Mouse (Mus musculus) lung, postnatal 0 days (tissue): ENCODE results near the gene Myo1c. TPM values are rescaled to one million over a fixed set of nuclear protein-coding genes. Genes with fewer than 3 reads are reported as not detected.

Experiments
- ATAC-seq: fragments of 200-750 bp; cut with Nextera tagmentation; 2 replicates; pipeline ENCODE4 v1.8.0; 2017; ENCODE audit warnings: moderate library complexity
- DNase-seq: peaks from one replicate; pipeline ENCODE4 v3.0.0-alpha.2; 2016; ENCODE audit warnings: low spot score
- H3K27ac ChIP-seq: fragments of 300-500 bp; sonication (generic); 2 replicates; pipeline ENCODE4 v1.5.1; 2014; ENCODE audit warnings: antibody characterized with exemption, mild to moderate bottlenecking, low read length, mixed read lengths
- H3K27me3 ChIP-seq: fragments of 300-500 bp; sonication (generic); replicated peaks from 2 replicates; pipeline ENCODE4 v1.6.1; 2014; ENCODE audit warnings: low read length, mixed read lengths; ENCODE audit not compliant: insufficient read depth
- H3K36me3 ChIP-seq: fragments of 300-500 bp; sonication (generic); 2 replicates; pipeline ENCODE4 v1.6.1; 2014; ENCODE audit warnings: low read length, mixed read lengths; ENCODE audit not compliant: insufficient read depth
- H3K4me1 ChIP-seq: fragments of 300-500 bp; sonication (generic); 2 replicates; pipeline ENCODE4 v1.6.1; 2014; ENCODE audit warnings: antibody characterized with exemption, low read depth, low read length, mixed read lengths; ENCODE audit not compliant: insufficient read depth
- H3K4me2 ChIP-seq: fragments of 300-500 bp; sonication (generic); replicated peaks from 2 replicates; pipeline ENCODE4 v1.6.1; 2014; ENCODE audit warnings: low read depth, mild to moderate bottlenecking, low read length, moderate library complexity, mixed read lengths
- H3K4me3 ChIP-seq: fragments of 300-500 bp; sonication (generic); 2 replicates; pipeline ENCODE4 v1.5.1; 2014; ENCODE audit warnings: low read depth, low read length
- H3K9ac ChIP-seq: fragments of 300-500 bp; sonication (generic); replicated peaks from 2 replicates; pipeline ENCODE4 v1.6.1; 2014; ENCODE audit warnings: low read depth, mild to moderate bottlenecking
- H3K9me3 ChIP-seq: fragments of 300-500 bp; sonication (generic); 2 replicates; pipeline ENCODE4 v1.6.1; 2016; ENCODE audit warnings: low read length, mixed read lengths
- CTCF ChIP-seq: IDR thresholded peaks from 2 replicates; pipeline ENCODE4 v1.5.1; 2016; ENCODE audit warnings: antibody characterized with exemption, mild to moderate bottlenecking
- EP300 ChIP-seq: IDR thresholded peaks from 2 replicates; pipeline ENCODE4 v1.6.1; 2016; ENCODE audit warnings: antibody characterized with exemption, mild to moderate bottlenecking, control low read depth
- WGBS: fragments of 180-500 bp; shearing (Covaris S2); extraction: QIAGEN DNeasy Blood & Tissue Kit; methylation state at CpG from one replicate; pipeline ENCODE4 v1.1.7; 2014; 5-methylcytosine and 5-hydroxymethylcytosine counted together
- polyA plus RNA-seq: library from polyadenylated mRNA; unstranded; fragments of >200 nt; fragmentation: Nextera tagmentation; extraction: Ambion mirVana; gene quantifications from 2 replicates; pipeline ENCODE4 v1.2.1, GENCODE M21; 2015

Myo1c gene
- 88.5 and 102 TPM in 2 replicates for polyA plus RNA-seq

DNA sequence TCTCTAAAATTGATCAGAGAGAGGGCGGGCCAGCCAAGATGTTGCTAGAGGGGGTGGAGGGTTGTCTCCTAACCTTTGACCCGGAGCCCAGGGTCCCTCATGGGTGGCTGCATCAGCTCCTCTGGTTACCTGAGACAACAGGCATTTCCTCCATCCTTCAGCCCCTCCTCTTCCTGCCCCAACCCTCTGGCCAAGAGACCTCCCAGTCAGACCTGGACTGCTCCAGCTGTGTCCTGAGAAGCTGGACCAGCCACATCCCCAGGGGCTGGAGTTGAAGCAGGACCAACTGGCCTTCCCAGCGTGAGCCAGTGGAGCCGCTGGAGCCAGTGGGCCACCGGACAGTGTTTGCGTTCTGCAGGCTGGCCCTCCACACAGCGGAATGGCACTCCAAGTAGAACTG is at the start of gene Myo1c:
TSS of gene Myo1c (plus strand) at position 194 of the 400 bp plus-strand sequence.
- no peak for TF ChIP-seq CTCF
- no peak for TF ChIP-seq EP300
- Histone ChIP-seq H3K9ac (peak within 1 kb of the TSS; percentile 79), H3K4me1 (peaks cover 33% of the 10 kb centered on the region), H3K27me3 (no peaks in the 10 kb centered on the region), H3K27ac (peak within 1 kb of the TSS; percentile 97), H3K36me3 (0 out of 2 replicates have a peak, but pooled peaks cover 6% of the 10 kb centered on the region), H3K4me3 (peak within 1 kb of the TSS; percentile 73), H3K4me2 (peak within 1 kb of the TSS; percentile 73), H3K9me3 (no peaks in the 10 kb centered on the region)
- DNase-seq (peak; percentile 23), ATAC-seq (no peak)
- 66% methylated on average over 7 of the region's 7 CpGs for WGBS

DNA sequence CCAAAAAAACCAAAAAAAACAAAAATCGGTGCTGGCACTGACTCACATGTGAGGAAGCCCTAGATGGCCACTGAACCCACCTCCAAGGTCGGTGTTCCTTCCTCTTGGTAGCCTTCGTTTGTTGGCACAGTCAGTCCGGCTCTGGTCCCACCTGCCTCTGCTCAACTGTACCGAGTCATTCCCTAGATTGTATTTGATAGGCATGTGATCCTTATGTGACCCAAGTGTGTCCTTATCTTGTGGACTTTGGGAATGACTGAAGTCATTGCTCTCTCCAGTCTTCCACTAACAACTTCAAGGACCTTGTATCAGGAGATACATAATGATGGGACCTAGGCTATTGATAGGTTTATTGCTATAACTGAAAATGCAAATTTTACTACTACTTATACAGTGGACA is 45.5 kb upstream of the Myo1c start:
- Histone ChIP-seq H3K9ac (no peak overlapping the region), H3K36me3 (peaks cover 44% of the 10 kb centered on the region), H3K27me3 (no peaks in the 10 kb centered on the region), H3K27ac (no peak overlapping the region), H3K9me3 (no peaks in the 10 kb centered on the region), H3K4me1 (no peaks in the 10 kb centered on the region), H3K4me3 (no peak overlapping the region), H3K4me2 (no peak overlapping the region)
- 63% methylated on average over 5 of the region's 5 CpGs for WGBS
- DNase-seq (no peak), ATAC-seq (no peak)
- TF ChIP-seq EP300: no peak
- TF ChIP-seq CTCF: no peak

DNA sequence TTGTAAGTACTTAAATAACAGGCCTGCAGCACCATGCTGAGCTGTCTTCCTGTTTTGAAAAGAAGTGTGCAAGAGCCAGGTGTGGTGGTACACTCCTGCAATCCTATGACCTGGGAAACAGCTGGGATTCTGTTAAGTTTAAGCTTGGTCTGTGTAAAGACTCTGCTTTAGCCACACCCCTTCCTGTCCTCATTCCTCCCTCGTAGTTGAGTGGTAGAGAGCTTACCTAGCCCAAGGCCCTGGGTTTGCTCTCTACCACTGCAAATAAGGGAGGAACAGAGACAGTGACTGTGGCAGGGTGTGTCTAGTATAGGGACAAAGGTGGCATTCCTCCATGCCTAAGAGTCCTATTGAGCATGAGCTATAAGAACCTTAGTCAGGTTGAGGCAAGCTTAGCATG is 45.0 kb upstream of the Myo1c start:
- 8% methylated on average over 1 of the region's 1 CpGs for WGBS
- Histone ChIP-seq H3K9ac (no peak overlapping the region), H3K36me3 (peaks cover 46% of the 10 kb centered on the region), H3K4me2 (no peak overlapping the region), H3K27ac (no peak overlapping the region), H3K9me3 (no peaks in the 10 kb centered on the region), H3K27me3 (no peaks in the 10 kb centered on the region), H3K4me1 (no peaks in the 10 kb centered on the region), H3K4me3 (no peak overlapping the region)
- DNase-seq (no peak), ATAC-seq (no peak)
- TF ChIP-seq CTCF (no peak), EP300 (no peak)

DNA sequence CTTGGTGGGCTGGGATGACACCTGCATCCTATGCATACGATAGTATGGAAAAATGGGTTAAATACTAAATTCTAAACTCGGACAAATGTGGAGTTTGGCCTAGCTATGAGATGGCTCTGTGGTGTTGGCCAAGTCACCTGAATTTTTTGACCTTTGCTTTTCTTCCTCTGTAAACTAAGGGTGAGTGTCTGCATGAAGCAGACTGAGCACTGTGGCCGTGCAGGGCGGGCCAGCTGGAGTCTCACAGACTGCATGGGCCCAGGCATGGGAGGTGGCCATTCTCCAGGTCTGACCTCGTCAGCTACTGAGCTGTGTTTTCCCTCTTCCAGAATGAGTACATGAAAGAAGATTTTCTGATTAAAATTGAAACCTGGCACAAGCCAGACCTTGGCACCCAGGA is 41.5 kb upstream of the Myo1c start:
- Histone ChIP-seq H3K9me3 (no peaks in the 10 kb centered on the region), H3K36me3 (peaks cover 49% of the 10 kb centered on the region), H3K27me3 (no peaks in the 10 kb centered on the region), H3K27ac (no peak overlapping the region), H3K4me3 (no peak overlapping the region), H3K4me2 (no peak overlapping the region), H3K4me1 (no peaks in the 10 kb centered on the region), H3K9ac (no peak overlapping the region)
- no peak for ATAC-seq
- DNase-seq: no peak
- 88% methylated on average over 5 of the region's 5 CpGs for WGBS
- TF ChIP-seq EP300: no peak
- no peak for TF ChIP-seq CTCF

DNA sequence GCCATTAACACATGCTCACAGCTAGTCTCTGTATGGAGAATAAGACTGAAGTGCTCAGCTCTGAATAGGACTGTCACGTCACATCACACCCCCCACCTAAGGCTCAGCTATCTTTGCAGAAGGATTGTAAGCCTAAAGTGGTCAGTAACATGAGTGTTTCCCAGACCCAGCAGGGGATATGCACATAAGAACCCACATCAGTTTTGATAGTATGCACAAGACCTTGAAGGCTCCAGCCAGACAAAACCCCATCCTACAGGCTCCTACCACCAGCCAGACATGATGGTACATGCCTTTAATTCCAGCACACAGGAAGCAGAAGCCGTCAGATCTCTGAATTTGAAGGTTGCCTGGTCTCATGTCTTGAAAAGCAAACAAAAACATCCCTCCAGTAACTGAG is 40.3 kb upstream of the Myo1c start:
- DNase-seq: no peak
- Histone ChIP-seq H3K4me1 (no peaks in the 10 kb centered on the region), H3K9me3 (no peaks in the 10 kb centered on the region), H3K4me2 (no peak overlapping the region), H3K27me3 (no peaks in the 10 kb centered on the region), H3K27ac (no peak overlapping the region), H3K4me3 (no peak overlapping the region), H3K9ac (no peak overlapping the region), H3K36me3 (peaks cover 49% of the 10 kb centered on the region)
- TF ChIP-seq CTCF (no peak), EP300 (no peak)
- 76% methylated on average over 2 of the region's 2 CpGs for WGBS
- no peak for ATAC-seq

DNA sequence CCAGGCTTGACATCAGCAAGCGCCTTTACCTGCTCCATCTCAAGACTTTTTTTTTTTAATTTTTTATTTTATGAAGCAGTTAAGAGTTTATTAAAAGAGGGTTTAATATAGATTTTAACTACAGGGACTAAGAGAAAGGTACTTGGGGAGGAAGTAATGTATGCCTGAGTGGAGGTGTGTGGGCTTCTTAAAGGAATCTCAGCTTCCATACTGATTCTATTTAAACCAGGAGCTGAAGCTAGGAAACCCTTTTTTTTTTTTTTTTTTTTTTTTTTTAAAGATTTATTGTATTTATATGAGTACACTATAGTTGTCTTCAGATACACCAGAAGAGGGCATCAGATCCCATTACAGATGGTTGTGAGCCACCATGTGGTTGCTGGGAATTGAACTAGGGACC is 35.5 kb upstream of the Myo1c start:
- no peak for TF ChIP-seq CTCF
- TF ChIP-seq EP300: no peak
- Histone ChIP-seq H3K9ac (no peak overlapping the region), H3K9me3 (no peaks in the 10 kb centered on the region), H3K4me1 (no peaks in the 10 kb centered on the region), H3K27me3 (no peaks in the 10 kb centered on the region), H3K4me2 (no peak overlapping the region), H3K27ac (no peak overlapping the region), H3K4me3 (no peak overlapping the region), H3K36me3 (peaks cover 39% of the 10 kb centered on the region)
- no peak for ATAC-seq
- WGBS: 100% methylated on average over 1 of the region's 1 CpGs
- no peak for DNase-seq

DNA sequence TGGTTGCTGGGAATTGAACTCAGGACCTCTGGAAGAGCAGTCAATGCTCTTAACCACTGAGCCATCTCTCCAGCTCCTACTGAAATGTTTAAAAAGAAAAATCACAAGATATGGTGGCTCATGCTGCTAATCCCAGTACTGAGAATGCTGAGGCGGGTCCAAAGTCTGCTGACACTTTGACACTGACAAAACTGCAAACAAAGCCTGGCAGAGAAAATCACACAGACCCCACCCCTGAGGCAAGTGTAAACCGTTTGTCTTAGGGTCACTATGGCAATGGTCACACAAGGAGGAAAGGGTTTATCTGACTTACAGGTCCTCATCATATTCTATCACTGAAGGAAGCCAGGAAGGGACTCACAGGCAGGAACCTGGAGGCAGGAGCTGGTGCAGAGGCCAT is 34.7 kb upstream of the Myo1c start:
- DNase-seq: no peak
- no peaks in the 10 kb centered on the region for H3K27me3 ChIP-seq
- H3K4me2 ChIP-seq: no peak overlapping the region
- no peak for TF ChIP-seq EP300
- no peak overlapping the region for H3K4me3 ChIP-seq
- 74% methylated on average over 2 of the region's 2 CpGs for WGBS
- no peak for ATAC-seq
- H3K4me1 ChIP-seq: no peaks in the 10 kb centered on the region
- no peaks in the 10 kb centered on the region for H3K9me3 ChIP-seq
- H3K27ac ChIP-seq: no peak overlapping the region
- H3K9ac ChIP-seq: no peak overlapping the region
- H3K36me3 ChIP-seq: peaks cover 35% of the 10 kb centered on the region
